Mouse (Mus musculus): Measurements from ENCODE around the gene Dlx6. TPM values are rescaled to one million over a fixed set of nuclear protein-coding genes. Genes with fewer than 3 reads are reported as not detected.

Gene Dlx6
- polyA plus RNA-seq, 1 experiment from 2014 or later, result not detected

GRCm38 (mm10) chr6:6857766-6858165 lies 5.4 kb upstream of the Dlx6 start:
- Histone ChIP-seq H3K4me2 (replicated peaks; ENCODE audit: low read depth) (no peak overlapping the region), H3K9me3 (ENCODE audit: control insufficient read depth) (no peaks in the 10 kb centered on the region), H3K27me3 (replicated peaks; ENCODE audit: control insufficient read depth, insufficient read depth, low read length) (peaks cover 95% of the 10 kb centered on the region), H3K4me3 (ENCODE audit: low read depth, low read length) (no peak overlapping the region), H3K4me1 (replicated peaks; ENCODE audit: control insufficient read depth, insufficient read depth, low read length) (no peaks in the 10 kb centered on the region), H3K27ac (ENCODE audit: low read depth, low read length) (no peak overlapping the region), H3K36me3 (ENCODE audit: control insufficient read depth, insufficient read depth) (no peaks in the 10 kb centered on the region), H3K9ac (ENCODE audit: low read depth, low read length) (no peak overlapping the region)
- no peak for ATAC-seq
- 11% methylated on average over 2 of the region's 2 CpGs for WGBS
- no peak for TF ChIP-seq CTCF (IDR thresholded peaks at IDR 0.05; ENCODE audit: low read depth)

- peaks cover 95% of the 10 kb centered on the region for H3K27me3 ChIP-seq (replicated peaks; ENCODE audit: control insufficient read depth, insufficient read depth, low read length)
- H3K36me3 ChIP-seq (ENCODE audit: control insufficient read depth, insufficient read depth), result no peaks in the 10 kb centered on the region
- H3K4me1 ChIP-seq (replicated peaks; ENCODE audit: control insufficient read depth, insufficient read depth, low read length), result no peaks in the 10 kb centered on the region
- no peak for ATAC-seq
- no peak overlapping the region for H3K4me3 ChIP-seq (ENCODE audit: low read depth, low read length)
- no peak overlapping the region for H3K27ac ChIP-seq (ENCODE audit: low read depth, low read length)
- H3K4me2 ChIP-seq (replicated peaks; ENCODE audit: low read depth), result no peak overlapping the region
- H3K9ac ChIP-seq (ENCODE audit: low read depth, low read length), result no peak overlapping the region
- H3K9me3 ChIP-seq (ENCODE audit: control insufficient read depth), result no peaks in the 10 kb centered on the region
- WGBS, result 0% methylated on average over 1 of the region's 1 CpGs
- TF ChIP-seq CTCF (IDR thresholded peaks at IDR 0.05; ENCODE audit: low read depth), result no peak
These were observed 4.6 kb upstream of the Dlx6 start for GRCm38 (mm10) chr6:6858571-6858970.

DNA sequence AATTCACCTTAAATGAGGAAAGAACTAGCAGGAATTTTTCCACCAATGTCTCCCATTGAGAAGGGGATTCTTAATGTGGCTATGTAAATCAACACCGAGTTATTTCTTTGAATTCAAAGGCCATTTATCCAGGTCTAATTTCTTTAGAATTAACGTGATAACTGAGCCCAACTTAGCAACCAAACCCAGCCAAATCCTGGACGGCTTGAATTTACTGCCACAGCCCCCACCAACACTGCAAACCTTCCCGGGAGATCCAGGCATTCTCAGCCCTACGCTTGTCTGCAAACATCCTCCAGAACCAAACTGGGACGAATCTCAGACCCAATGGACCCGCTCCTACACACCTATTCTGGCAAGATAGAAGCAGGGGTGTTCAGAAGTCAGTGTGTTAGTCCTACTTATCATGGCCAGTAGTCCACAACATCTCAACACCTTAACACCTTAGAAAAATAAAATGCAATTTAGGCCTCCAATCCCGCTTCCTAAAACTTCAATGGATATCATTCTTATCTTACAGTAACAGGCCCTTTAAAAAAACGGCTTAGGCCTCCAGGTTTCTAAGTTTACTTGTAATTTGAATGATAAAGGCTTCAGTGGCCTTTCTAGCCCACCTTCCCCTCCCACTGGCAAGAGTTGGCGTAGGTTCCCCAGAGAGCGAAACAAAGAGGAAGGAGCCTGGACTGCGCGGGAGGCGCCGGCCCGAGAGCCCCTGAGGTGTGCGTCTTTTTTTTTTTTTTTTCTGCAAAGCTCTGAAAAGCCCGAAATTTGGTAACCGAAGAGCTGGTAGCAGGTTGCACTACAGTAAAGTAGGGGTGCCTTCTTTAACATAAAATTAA lies 3.8 kb upstream of the Dlx6 start:
- no peaks in the 10 kb centered on the region for H3K4me1 ChIP-seq (replicated peaks; ENCODE audit: control insufficient read depth, insufficient read depth, low read length)
- H3K4me3 ChIP-seq (ENCODE audit: low read depth, low read length), result 0 out of 2 replicates have a peak overlapping the region, but pooled peaks have one; percentile 25
- no peaks in the 10 kb centered on the region for H3K36me3 ChIP-seq (ENCODE audit: control insufficient read depth, insufficient read depth)
- peaks cover 99% of the 10 kb centered on the region for H3K27me3 ChIP-seq (replicated peaks; ENCODE audit: control insufficient read depth, insufficient read depth, low read length)
- no peak for ATAC-seq
- no peaks in the 10 kb centered on the region for H3K9me3 ChIP-seq (ENCODE audit: control insufficient read depth)
- no peak overlapping the region for H3K9ac ChIP-seq (ENCODE audit: low read depth, low read length)
- no peak for TF ChIP-seq CTCF (IDR thresholded peaks at IDR 0.05; ENCODE audit: low read depth)
- no peak overlapping the region for H3K4me2 ChIP-seq (replicated peaks; ENCODE audit: low read depth)
- WGBS, result 11% methylated on average over 19 of the region's 19 CpGs
- H3K27ac ChIP-seq (ENCODE audit: low read depth, low read length), result no peak overlapping the region

DNA sequence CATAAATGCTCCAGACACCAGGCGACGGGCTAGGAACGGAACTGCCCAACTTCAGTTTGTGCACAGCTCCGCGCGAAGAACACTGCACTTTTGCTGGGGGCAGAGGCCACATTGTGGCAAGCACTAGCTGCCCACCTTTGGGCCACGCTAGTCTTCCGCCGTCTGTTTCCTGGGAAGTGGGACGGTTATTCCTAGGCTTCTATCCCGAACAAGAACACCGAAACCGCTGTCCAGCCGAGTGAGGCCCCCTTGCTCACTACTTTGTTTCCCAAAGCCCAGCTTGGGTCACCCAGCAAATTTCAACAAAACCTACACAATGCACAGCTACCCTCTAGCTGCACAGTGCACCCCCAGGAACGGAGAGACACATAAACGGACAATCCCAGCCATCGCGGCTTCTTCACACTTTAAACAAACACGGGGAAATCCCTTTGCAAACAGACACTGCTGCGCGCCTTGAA lies 3.2 kb upstream of the Dlx6 start:
- Histone ChIP-seq H3K4me2 (replicated peaks; ENCODE audit: low read depth) (peak overlapping the region; percentile 54; the same call in 1 of the 2 replicates), H3K4me3 (ENCODE audit: low read depth, low read length) (peak overlapping the region; percentile 25; the same call in 1 of the 2 replicates), H3K9ac (ENCODE audit: low read depth, low read length) (no peak overlapping the region), H3K36me3 (ENCODE audit: control insufficient read depth, insufficient read depth) (no peaks in the 10 kb centered on the region), H3K4me1 (replicated peaks; ENCODE audit: control insufficient read depth, insufficient read depth, low read length) (no peaks in the 10 kb centered on the region), H3K9me3 (ENCODE audit: control insufficient read depth) (no peaks in the 10 kb centered on the region), H3K27ac (ENCODE audit: low read depth, low read length) (no peak overlapping the region), H3K27me3 (replicated peaks; ENCODE audit: control insufficient read depth, insufficient read depth, low read length) (peaks cover 99% of the 10 kb centered on the region)
- WGBS, result 4% methylated on average over 21 of the region's 21 CpGs
- no peak for ATAC-seq
- TF ChIP-seq CTCF (IDR thresholded peaks at IDR 0.05; ENCODE audit: low read depth), result no peak

GRCm38 (mm10) chr6:6860411-6861085 lies 2.6 kb upstream of the Dlx6 start:
- H3K4me3 ChIP-seq (ENCODE audit: low read depth, low read length), result peak overlapping the region; percentile 25; the same call in 1 of the 2 replicates
- ATAC-seq, result no peak

DNA sequence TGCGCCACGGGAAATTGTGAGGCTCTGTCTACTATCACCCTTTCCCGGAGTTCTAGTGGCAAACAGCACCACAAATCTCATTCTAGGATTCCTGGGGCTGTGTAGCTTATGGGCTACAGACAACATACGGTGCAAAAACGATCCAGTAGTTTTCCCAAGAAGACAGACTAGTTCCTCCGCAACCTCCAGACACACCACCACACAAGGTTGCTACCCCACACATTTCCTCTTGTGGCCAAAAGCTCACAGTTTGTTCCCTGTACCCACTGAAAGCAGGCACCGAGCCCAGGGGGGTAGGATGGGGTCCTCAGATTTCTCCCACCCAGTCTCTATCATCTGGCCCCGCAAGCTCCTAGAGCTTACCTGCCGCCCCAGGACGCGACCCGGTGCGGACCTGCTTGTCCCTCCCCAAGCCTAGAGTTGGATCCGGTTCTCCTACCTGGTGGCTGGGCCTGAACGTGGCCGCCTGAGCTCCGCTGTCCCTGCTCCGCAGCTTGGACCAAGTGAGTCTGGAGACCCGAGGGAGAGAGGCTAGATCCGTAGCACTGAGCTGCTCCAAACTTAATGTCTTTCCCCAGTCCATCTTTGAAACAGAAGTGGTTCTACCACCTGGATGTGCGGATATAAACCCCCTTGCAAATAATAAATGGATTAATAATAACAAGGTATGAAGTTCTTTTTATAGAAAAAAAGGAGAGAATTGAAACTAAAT lies 1.9 kb upstream of the Dlx6 start:
- H3K9ac ChIP-seq (ENCODE audit: low read depth, low read length), result no peak overlapping the region
- H3K4me1 ChIP-seq (replicated peaks; ENCODE audit: control insufficient read depth, insufficient read depth, low read length), result no peaks in the 10 kb centered on the region
- ATAC-seq, result no peak
- 1% methylated on average over 21 of the region's 21 CpGs for WGBS
- H3K4me2 ChIP-seq (replicated peaks; ENCODE audit: low read depth), result peak overlapping the region; percentile 54; the same call in 1 of the 2 replicates
- no peak overlapping the region for H3K4me3 ChIP-seq (ENCODE audit: low read depth, low read length)
- H3K27ac ChIP-seq (ENCODE audit: low read depth, low read length), result no peak overlapping the region
- TF ChIP-seq CTCF (IDR thresholded peaks at IDR 0.05; ENCODE audit: low read depth), result no peak
- H3K9me3 ChIP-seq (ENCODE audit: control insufficient read depth), result no peaks in the 10 kb centered on the region
- peaks cover 98% of the 10 kb centered on the region for H3K27me3 ChIP-seq (replicated peaks; ENCODE audit: control insufficient read depth, insufficient read depth, low read length)
- H3K36me3 ChIP-seq (ENCODE audit: control insufficient read depth, insufficient read depth), result no peaks in the 10 kb centered on the region

More at GRCm38 (mm10) chr6:6860411-6861085, 2.6 kb upstream of the Dlx6 start:
- H3K36me3 ChIP-seq (ENCODE audit: control insufficient read depth, insufficient read depth), result no peaks in the 10 kb centered on the region
- H3K4me1 ChIP-seq (replicated peaks; ENCODE audit: control insufficient read depth, insufficient read depth, low read length), result no peaks in the 10 kb centered on the region
- no peak overlapping the region for H3K27ac ChIP-seq (ENCODE audit: low read depth, low read length)
- H3K9ac ChIP-seq (ENCODE audit: low read depth, low read length), result no peak overlapping the region
- H3K4me2 ChIP-seq (replicated peaks; ENCODE audit: low read depth), result peak overlapping the region; percentile 54
- TF ChIP-seq CTCF (IDR thresholded peaks at IDR 0.05; ENCODE audit: low read depth), result no peak
- peaks cover 98% of the 10 kb centered on the region for H3K27me3 ChIP-seq (replicated peaks; ENCODE audit: control insufficient read depth, insufficient read depth, low read length)
- WGBS, result under 1% methylated on average over 33 of the region's 33 CpGs
- H3K9me3 ChIP-seq (ENCODE audit: control insufficient read depth), result no peaks in the 10 kb centered on the region

Measured in intestine, postnatal 0 days (tissue).